Mouse (Mus musculus) stomach, embryonic 15.5 days (tissue): Measurements from ENCODE around the gene Ppt2. TPM values are rescaled to one million over a fixed set of nuclear protein-coding genes. Genes with fewer than 3 reads are reported as not detected.

Experiments
- ATAC-seq: fragments of 200-750 bp; cut with Nextera tagmentation; 2 replicates; pipeline ENCODE4 v1.8.0; 2017; ENCODE audit warnings: low read depth, moderate number of reproducible peaks, moderate TSS enrichment; ENCODE audit not compliant: insufficient read depth, low FRiP score
- H3K27ac ChIP-seq: fragments of 300-500 bp; sonication (generic); 2 replicates; pipeline ENCODE4 v1.5.1; 2015; ENCODE audit warnings: mild to moderate bottlenecking, inconsistent platforms
- H3K27me3 ChIP-seq: fragments of 300-500 bp; sonication (generic); replicated peaks from 2 replicates; pipeline ENCODE4 v1.6.1; 2015; ENCODE audit warnings: inconsistent platforms
- H3K36me3 ChIP-seq: fragments of 300-500 bp; sonication (generic); 2 replicates; pipeline ENCODE4 v1.6.1; 2015; ENCODE audit warnings: inconsistent platforms
- H3K4me1 ChIP-seq: fragments of 300-500 bp; sonication (generic); 2 replicates; pipeline ENCODE4 v1.6.1; 2015; ENCODE audit warnings: inconsistent platforms
- H3K4me2 ChIP-seq: fragments of 300-500 bp; sonication (generic); 2 replicates; pipeline ENCODE4 v1.6.1; 2015; ENCODE audit warnings: mild to moderate bottlenecking, inconsistent platforms
- H3K4me3 ChIP-seq: fragments of 300-500 bp; sonication (generic); replicated peaks from 2 replicates; pipeline ENCODE4 v1.5.1; 2015; ENCODE audit warnings: inconsistent platforms
- H3K9ac ChIP-seq: fragments of 300-500 bp; sonication (generic); 2 replicates; pipeline ENCODE4 v1.6.1; 2015; ENCODE audit warnings: inconsistent platforms
- H3K9me3 ChIP-seq: fragments of 300-500 bp; sonication (generic); 2 replicates; pipeline ENCODE4 v1.6.1; 2016; ENCODE audit warnings: inconsistent platforms
- WGBS: fragments of 180-500 bp; shearing (Covaris S2); methylation state at CpG from one replicate; pipeline ENCODE4 v1.1.7; 2015; 5-methylcytosine and 5-hydroxymethylcytosine counted together
- polyA plus RNA-seq: library from polyadenylated mRNA; unstranded; fragments of >200 nt; fragmentation: Nextera tagmentation; extraction: Ambion mirVana; gene quantifications from 2 replicates; pipeline ENCODE4 v1.2.1, GENCODE M21; 2015

Ppt2 gene
- polyA plus RNA-seq, 1 experiment from 2014 or later = 23.7 TPM

GRCm38 (mm10) chr17:34589206-34589605 is 39.1 kb downstream of the Ppt2 start:
- Histone ChIP-seq H3K36me3 (no peaks in the 10 kb centered on the region), H3K4me3 (peak overlapping the region; percentile 13; the same call in 1 of the 2 replicates), H3K27me3 (no peaks in the 10 kb centered on the region), H3K27ac (peak overlapping the region; percentile 96), H3K4me2 (peak overlapping the region; percentile 87), H3K4me1 (peaks cover 53% of the 10 kb centered on the region), H3K9ac (no peak overlapping the region), H3K9me3 (no peaks in the 10 kb centered on the region)
- ATAC-seq = no peak
- WGBS = 38% methylated on average over 7 of the region's 7 CpGs

GRCm38 (mm10) chr17:34588767-34589166 is 39.5 kb downstream of the Ppt2 start:
- Histone ChIP-seq H3K4me3 (no peak overlapping the region), H3K9ac (no peak overlapping the region), H3K4me1 (peaks cover 49% of the 10 kb centered on the region), H3K4me2 (peak overlapping the region; percentile 87; the same call in 1 of the 2 replicates), H3K9me3 (no peaks in the 10 kb centered on the region), H3K36me3 (no peaks in the 10 kb centered on the region), H3K27me3 (no peaks in the 10 kb centered on the region), H3K27ac (no peak overlapping the region)
- WGBS = 66% methylated on average over 3 of the region's 3 CpGs
- ATAC-seq = no peak

- Histone ChIP-seq H3K27ac (peak overlapping the region; percentile 99), H3K36me3 (no peaks in the 10 kb centered on the region), H3K9ac (peak overlapping the region; percentile 88), H3K9me3 (no peaks in the 10 kb centered on the region), H3K27me3 (no peaks in the 10 kb centered on the region), H3K4me3 (peak overlapping the region; percentile 87), H3K4me2 (peak overlapping the region; percentile 97), H3K4me1 (peaks cover 48% of the 10 kb centered on the region)
- 4% methylated on average over 19 of the region's 19 CpGs for WGBS
- ATAC-seq = 0 out of 2 replicates have a peak, but pooled peaks have one; percentile 0
Measured at GRCm38 (mm10) chr17:34587814-34588213, 40.5 kb downstream of the Ppt2 start.

- Histone ChIP-seq H3K36me3 (no peaks in the 10 kb centered on the region), H3K9ac (peak overlapping the region; percentile 88), H3K27ac (peak overlapping the region; percentile 99), H3K4me2 (peak overlapping the region; percentile 97), H3K4me1 (peaks cover 48% of the 10 kb centered on the region), H3K4me3 (peak overlapping the region; percentile 87), H3K9me3 (no peaks in the 10 kb centered on the region), H3K27me3 (no peaks in the 10 kb centered on the region)
- under 1% methylated on average over 47 of the region's 50 CpGs for WGBS
- peak; percentile 88 for ATAC-seq
Measured at GRCm38 (mm10) chr17:34587423-34587811, 40.9 kb downstream of the Ppt2 start.

- 1% methylated on average over 38 of the region's 38 CpGs for WGBS
Measured at GRCm38 (mm10) chr17:34586796-34587422, 41.4 kb downstream of the Ppt2 start.

GRCm38 (mm10) chr17:34585877-34586771 is 42.2 kb downstream of the Ppt2 start:
- 0 out of 2 replicates have a peak, but pooled peaks have one; percentile 0 for ATAC-seq
- no peaks in the 10 kb centered on the region for H3K27me3 ChIP-seq
- no peaks in the 10 kb centered on the region for H3K36me3 ChIP-seq
- H3K4me3 ChIP-seq = peak overlapping the region; percentile 87
- H3K9ac ChIP-seq = peak overlapping the region; percentile 88
- WGBS = 31% methylated on average over 32 of the region's 32 CpGs
- H3K9me3 ChIP-seq = no peaks in the 10 kb centered on the region
- peak overlapping the region; percentile 97 for H3K4me2 ChIP-seq
- peak overlapping the region; percentile 99 for H3K27ac ChIP-seq
- H3K4me1 ChIP-seq = peaks cover 42% of the 10 kb centered on the region

More at GRCm38 (mm10) chr17:34586796-34587422, 41.4 kb downstream of the Ppt2 start:
- peak overlapping the region; percentile 99 for H3K27ac ChIP-seq
- H3K36me3 ChIP-seq = no peaks in the 10 kb centered on the region
- peaks cover 48% of the 10 kb centered on the region for H3K4me1 ChIP-seq
- ATAC-seq = peak; percentile 80
- no peaks in the 10 kb centered on the region for H3K27me3 ChIP-seq
- H3K9me3 ChIP-seq = no peaks in the 10 kb centered on the region
- peak overlapping the region; percentile 87 for H3K4me3 ChIP-seq
- peak overlapping the region; percentile 97 for H3K4me2 ChIP-seq
- H3K9ac ChIP-seq = peak overlapping the region; percentile 88

GRCm38 (mm10) chr17:34585121-34585520 is 43.2 kb downstream of the Ppt2 start:
- peaks cover 32% of the 10 kb centered on the region for H3K4me1 ChIP-seq

GRCm38 (mm10) chr17:34583819-34584218 is 44.5 kb downstream of the Ppt2 start:
- Histone ChIP-seq H3K36me3 (no peaks in the 10 kb centered on the region), H3K4me1 (peaks cover 20% of the 10 kb centered on the region), H3K9ac (no peak overlapping the region), H3K9me3 (no peaks in the 10 kb centered on the region), H3K4me3 (no peak overlapping the region), H3K4me2 (no peak overlapping the region), H3K27ac (no peak overlapping the region), H3K27me3 (no peaks in the 10 kb centered on the region)
- ATAC-seq = no peak
- WGBS = 90% methylated on average over 8 of the region's 8 CpGs

More at GRCm38 (mm10) chr17:34585121-34585520, 43.2 kb downstream of the Ppt2 start:
- H3K4me2 ChIP-seq = no peak overlapping the region
- no peaks in the 10 kb centered on the region for H3K27me3 ChIP-seq
- no peaks in the 10 kb centered on the region for H3K9me3 ChIP-seq
- no peak overlapping the region for H3K27ac ChIP-seq
- no peak overlapping the region for H3K9ac ChIP-seq
- no peaks in the 10 kb centered on the region for H3K36me3 ChIP-seq
- no peak overlapping the region for H3K4me3 ChIP-seq
- no peak for ATAC-seq
- WGBS = 90% methylated on average over 8 of the region's 8 CpGs

- no peak overlapping the region for H3K4me2 ChIP-seq
- H3K9ac ChIP-seq = no peak overlapping the region
- H3K36me3 ChIP-seq = no peaks in the 10 kb centered on the region
- no peaks in the 10 kb centered on the region for H3K9me3 ChIP-seq
- no peaks in the 10 kb centered on the region for H3K27me3 ChIP-seq
- H3K4me3 ChIP-seq = no peak overlapping the region
- ATAC-seq = no peak
- peaks cover 17% of the 10 kb centered on the region for H3K4me1 ChIP-seq
- no peak overlapping the region for H3K27ac ChIP-seq
- WGBS = 55% methylated on average over 7 of the region's 7 CpGs
Measured at GRCm38 (mm10) chr17:34583397-34583796, 44.9 kb downstream of the Ppt2 start.

- Histone ChIP-seq H3K9me3 (no peaks in the 10 kb centered on the region), H3K4me3 (no peak overlapping the region), H3K27ac (no peak overlapping the region), H3K27me3 (no peaks in the 10 kb centered on the region), H3K4me1 (peaks cover 15% of the 10 kb centered on the region), H3K9ac (no peak overlapping the region), H3K36me3 (no peaks in the 10 kb centered on the region), H3K4me2 (no peak overlapping the region)
- no peak for ATAC-seq
- 79% methylated on average over 12 of the region's 12 CpGs for WGBS
Measured at GRCm38 (mm10) chr17:34582528-34582927, 45.8 kb downstream of the Ppt2 start.

GRCm38 (mm10) chr17:34578070-34578469 is 50.2 kb downstream of the Ppt2 start:
- H3K36me3 ChIP-seq = no peaks in the 10 kb centered on the region
- no peak overlapping the region for H3K4me3 ChIP-seq
- 90% methylated on average over 3 of the region's 3 CpGs for WGBS
- H3K9ac ChIP-seq = no peak overlapping the region
- H3K4me1 ChIP-seq = peaks cover 12% of the 10 kb centered on the region
- no peak overlapping the region for H3K4me2 ChIP-seq
- ATAC-seq = no peak
- H3K9me3 ChIP-seq = no peaks in the 10 kb centered on the region
- no peak overlapping the region for H3K27ac ChIP-seq
- no peaks in the 10 kb centered on the region for H3K27me3 ChIP-seq

- H3K4me3 ChIP-seq = no peak overlapping the region
- H3K9me3 ChIP-seq = no peaks in the 10 kb centered on the region
- WGBS = 57% methylated on average over 5 of the region's 5 CpGs
- no peaks in the 10 kb centered on the region for H3K27me3 ChIP-seq
- no peak overlapping the region for H3K27ac ChIP-seq
- H3K36me3 ChIP-seq = no peaks in the 10 kb centered on the region
- H3K4me2 ChIP-seq = no peak overlapping the region
- ATAC-seq = peak; percentile 59; the same call in 1 of the 2 replicates
- no peak overlapping the region for H3K9ac ChIP-seq
- H3K4me1 ChIP-seq = peaks cover 12% of the 10 kb centered on the region
Measured at GRCm38 (mm10) chr17:34576577-34576976, 51.7 kb downstream of the Ppt2 start.
